8 mouse cellular contexts compared by ENCODE assay signal in genomic region chr10:58341685-58342084, GRCm38 (mm10). TPM values are rescaled to one million over a fixed set of nuclear protein-coding genes. Genes with fewer than 3 reads are reported as not detected.
A peak's percentile ranks its signal among the peaks of the same experiment; 100 is the strongest.
DNase-seq lines count a peak whose midpoint lies in the region; ATAC-seq and TF ChIP-seq lines count a peak whose summit lies in the region.

No protein-coding gene starts in this region.

- H3K27me3 ChIP-seq in MEL (ENCODE audit: control insufficient read depth in 1 of 2, insufficient read depth in 2 of 2, low read length in 2 of 2), result no peaks in the 10 kb centered on the region
- H3K27me3 ChIP-seq in heart, embryonic 14.5 days (ENCODE audit: control insufficient read depth, insufficient read depth, low read length), result no peaks in the 10 kb centered on the region
- H3K27me3 ChIP-seq in stomach, embryonic 14.5 days (ENCODE audit: control insufficient read depth, insufficient read depth, low read length), result no peaks in the 10 kb centered on the region

- no peak for TF ChIP-seq CTCF in MEL (IDR thresholded peaks at IDR 0.05 in 2 of 3, conservative IDR thresholded peaks at IDR 0.05 in 1 of 3; ENCODE audit: control insufficient read depth in 1 of 3, insufficient read depth in 1 of 3, low read depth in 2 of 3, low read length in 3 of 3, poor library complexity in 1 of 3, severe bottlenecking in 1 of 3)

- no peak for TF ChIP-seq RAD21 in MEL (IDR thresholded peaks at IDR 0.05; ENCODE audit: low read depth, low read length)

- H3K4me1 ChIP-seq in MEL (ENCODE audit: control insufficient read depth in 1 of 2, insufficient read depth in 2 of 2, low read length in 2 of 2), result peaks cover 19 to 20% of the 10 kb centered on the region in 2 experiments
- H3K4me1 ChIP-seq in heart, embryonic 14.5 days (ENCODE audit: control insufficient read depth in 2 of 2, insufficient read depth in 2 of 2, low read length in 2 of 2), result peaks cover 11 to 49% of the 10 kb centered on the region in 2 experiments
- H3K4me1 ChIP-seq in stomach, embryonic 14.5 days (ENCODE audit: control insufficient read depth, insufficient read depth, low read length), result peaks cover 15% of the 10 kb centered on the region

- WGBS in heart, embryonic 14.5 days, result 32% methylated on average over 2 of the region's 2 CpGs
- 35% methylated on average over 2 of the region's 2 CpGs for WGBS in stomach, embryonic 14.5 days

- H3K36me3 ChIP-seq in MEL (ENCODE audit: control insufficient read depth in 1 of 2, insufficient read depth in 2 of 2, low read length in 2 of 2), result peaks cover 0 to 21% of the 10 kb centered on the region in 2 experiments; a peak in 2 of 4 replicates
- H3K36me3 ChIP-seq in heart, embryonic 14.5 days (ENCODE audit: control insufficient read depth, insufficient read depth, low read length), result no peaks in the 10 kb centered on the region
- no peaks in the 10 kb centered on the region for H3K36me3 ChIP-seq in stomach, embryonic 14.5 days (ENCODE audit: control insufficient read depth, insufficient read depth, low read length)

- H3K27ac ChIP-seq in MEL (ENCODE audit: control insufficient read depth, low read depth, low read length), result no peak overlapping the region
- peak overlapping the region; percentile 85 to 88 for H3K27ac ChIP-seq in heart, embryonic 14.5 days (replicated peaks in 1 of 2; ENCODE audit: control insufficient read depth in 1 of 2, insufficient read depth in 1 of 2, low read depth in 2 of 2, low read length in 2 of 2)
- peak overlapping the region; percentile 90 for H3K27ac ChIP-seq in stomach, embryonic 14.5 days (ENCODE audit: low read length)

- H3K9ac ChIP-seq in MEL (ENCODE audit: control insufficient read depth, low read depth, low read length, poor library complexity, severe bottlenecking), result no peak overlapping the region
- no peak overlapping the region for H3K9ac ChIP-seq in heart, embryonic 14.5 days (ENCODE audit: low read length)
- no peak overlapping the region for H3K9ac ChIP-seq in stomach, embryonic 14.5 days (replicated peaks; ENCODE audit: low read depth, low read length)

- ATAC-seq in heart, embryonic 14.5 days (ENCODE audit: insufficient number of reproducible peaks, insufficient read depth, low FRiP score, low read depth), result peak; percentile 87
- ATAC-seq in stomach, embryonic 14.5 days (ENCODE audit: insufficient number of reproducible peaks, insufficient read depth, low FRiP score, low read depth), result peak; percentile 85; the same call in 1 of the 2 replicates

- no peak overlapping the region for H3K4me3 ChIP-seq in MEL (ENCODE audit: control insufficient read depth in 1 of 2, insufficient read depth in 1 of 2, low read depth in 2 of 2, low read length in 2 of 2)
- H3K4me3 ChIP-seq in heart, embryonic 14.5 days (ENCODE audit: control insufficient read depth in 1 of 2, insufficient read depth in 1 of 2, low read depth in 1 of 2, low read length in 2 of 2), result no peak overlapping the region
- H3K4me3 ChIP-seq in stomach, embryonic 14.5 days (ENCODE audit: low read depth, low read length), result no peak overlapping the region

- no peak for TF ChIP-seq EP300 in MEL (IDR thresholded peaks at IDR 0.05; ENCODE audit: low read depth in 1 of 2, low read length in 2 of 2)

- intact Hi-C loops in left cerebral cortex, postnatal 25 days (cut with DNase I), result no loop called here

- DNase-seq in adrenal gland, postnatal 10 days, result peak; percentile 26
- no peak for DNase-seq in adrenal gland, adult 18-20 months (ENCODE audit: low spot score in 2 of 2)
- DNase-seq in MEL (ENCODE audit: low read depth, low spot score), result peak; percentile 44
- DNase-seq in kidney, postnatal 36 days, result peak; percentile 64 to 69
- no peak for DNase-seq in left cerebral cortex, postnatal 25 days (ENCODE audit: low spot score in 2 of 2)
- DNase-seq in left cerebral cortex, adult 8-10 months (ENCODE audit: low spot score in 2 of 2), result no peak

- 0 out of 2 replicates have a peak, but pooled peaks cover 2% of the 10 kb centered on the region for H3K79me2 ChIP-seq in MEL (ENCODE audit: control insufficient read depth, insufficient read depth, low read length, poor library complexity)

- no peaks in the 10 kb centered on the region for H3K9me3 ChIP-seq in MEL (replicated peaks; ENCODE audit: insufficient read depth, low read length)
- no peaks in the 10 kb centered on the region for H3K9me3 ChIP-seq in heart, embryonic 14.5 days (ENCODE audit: control insufficient read depth, low read length)
- H3K9me3 ChIP-seq in stomach, embryonic 14.5 days (ENCODE audit: control insufficient read depth, low read depth, low read length), result no peaks in the 10 kb centered on the region

- TF ChIP-seq POLR2A in MEL (IDR thresholded peaks at IDR 0.05; ENCODE audit: control insufficient read depth in 1 of 2, insufficient read depth in 1 of 2, low read depth in 1 of 2, low read length in 2 of 2, poor library complexity in 1 of 2), result no peak

- no peak overlapping the region for H3K4me2 ChIP-seq in heart, embryonic 14.5 days (ENCODE audit: low read length)
- no peak overlapping the region for H3K4me2 ChIP-seq in stomach, embryonic 14.5 days (replicated peaks; ENCODE audit: low read depth, low read length)

TF ChIP-seq in MEL, 35 proteins besides CTCF, POLR2A, EP300 and RAD21:
- TF ChIP-seq ETS1 (IDR thresholded peaks at IDR 0.05; ENCODE audit: low read depth, low read length) (peak; percentile 42; the same call in 1 of the 2 replicates), TCF12 (IDR thresholded peaks at IDR 0.05; ENCODE audit: low read depth, low read length) (no peak)

RNA-seq across cellular contexts. Expression of gene Lims1, which starts 18.4 kb away (rescaled TPM):
- total RNA-seq in adrenal gland, postnatal 10 days (2021), result 10 to 100 TPM; 58.1 to 69.6 TPM
- 10 to 100 TPM; 35.4 to 46.2 TPM for total RNA-seq in adrenal gland, adult 18-20 months (2021)
- total RNA-seq in MEL (2012; rRNA removed), result 28.5 and 32.4 TPM in 2 replicates
- 10 to 100 TPM in 1 of 2 experiments, not detected in 1; 24.9 TPM for polyA plus RNA-seq in MEL (2012; ENCODE audit: insufficient read depth in 1 of 2, insufficient read length in 2 of 2, low read depth in 1 of 2, low replicate concordance in 2 of 2, missing spikeins in 1 of 2)
- 179 and 193 TPM in 2 replicates for polyA plus RNA-seq in heart, embryonic 14.5 days (2014; fragmentation: Nextera tagmentation; extraction: Ambion mirVana)
- 173 and 178 TPM in 2 replicates for polyA plus RNA-seq in stomach, embryonic 14.5 days (2014; fragmentation: Nextera tagmentation; extraction: Ambion mirVana)
- total RNA-seq in left cerebral cortex, postnatal 25 days (2021), result 10 to 100 TPM; 23.5 to 26.7 TPM
- 10 to 100 TPM; 20.2 to 24.4 (median 23.5) TPM for total RNA-seq in left cerebral cortex, adult 8-10 months (2022)

Comparison
In these comparisons a context has a peak if more than half of its experiments do, and no peak if none do; other contexts are left out.
1. DNase-seq: peak in adrenal gland, postnatal 10 days (single experiment), MEL (single experiment) and kidney, postnatal 36 days (2 of 2); none in adrenal gland, adult 18-20 months (0 of 2), left cerebral cortex, postnatal 25 days (0 of 2) and left cerebral cortex, adult 8-10 months (0 of 2).